Mouse (Mus musculus) embryonic facial prominence, embryonic 11.5 days (tissue): ENCODE measurements at regions not wholly inside any gene's neighbourhood (a gene's known extent, or its start where the extent isn't known, plus 50 kb on each side); places are given as distances from the start of the nearest gene placed in this dataset.

Experiments used
- ATAC-seq: fragments of 200-750 bp; cut with Nextera tagmentation; replicated peaks from 2 replicates; pipeline ENCODE4 v1.8.0; 2017; ENCODE audit warnings: low read depth; ENCODE audit not compliant: insufficient number of reproducible peaks, low FRiP score, low TSS enrichment
- DNase-seq: peaks from one replicate; pipeline ENCODE4 v3.0.0-alpha.2; 2015; ENCODE audit warnings: low spot score
- H3K27ac ChIP-seq: fragments of 300-500 bp; sonication (generic); replicated peaks from 2 replicates; pipeline ENCODE4 v1.5.1; 2014; ENCODE audit warnings: mild to moderate bottlenecking, low read depth, low read length, control low read depth
- H3K27me3 ChIP-seq: fragments of 300-500 bp; sonication (generic); 2 replicates; pipeline ENCODE4 v1.6.1; 2014; ENCODE audit warnings: mild to moderate bottlenecking, low read length, moderate library complexity, mixed read lengths; ENCODE audit not compliant: control insufficient read depth, insufficient read depth
- H3K36me3 ChIP-seq: fragments of 300-500 bp; sonication (generic); replicated peaks from 2 replicates; pipeline ENCODE4 v1.6.1; 2014; ENCODE audit warnings: low read depth, mild to moderate bottlenecking, low read length, moderate library complexity, mixed read lengths; ENCODE audit not compliant: control insufficient read depth, insufficient read depth
- H3K4me1 ChIP-seq: fragments of 300-500 bp; sonication (generic); 2 replicates; pipeline ENCODE4 v1.6.1; 2014; ENCODE audit warnings: low read length, mixed read lengths; ENCODE audit not compliant: control insufficient read depth, insufficient read depth
- H3K4me2 ChIP-seq: fragments of 300-500 bp; sonication (generic); 2 replicates; pipeline ENCODE4 v1.6.1; 2014; ENCODE audit warnings: low read depth, mild to moderate bottlenecking, control low read depth, low read length, moderate library complexity
- H3K4me3 ChIP-seq: fragments of 300-500 bp; sonication (generic); 2 replicates; pipeline ENCODE4 v1.5.1; 2014; ENCODE audit warnings: low read depth, low read length, control low read depth
- H3K9ac ChIP-seq: fragments of 300-500 bp; sonication (generic); replicated peaks from 2 replicates; pipeline ENCODE4 v1.6.1; 2014; ENCODE audit warnings: mild to moderate bottlenecking, control low read depth, low read length
- H3K9me3 ChIP-seq: fragments of 300-500 bp; sonication (generic); replicated peaks from 2 replicates; pipeline ENCODE4 v1.6.1; 2016; ENCODE audit warnings: mild to moderate bottlenecking, low read length, inconsistent platforms, mixed read lengths; ENCODE audit not compliant: control insufficient read depth
- WGBS: fragments of 180-500 bp; shearing (Covaris S2); extraction: QIAGEN DNeasy Blood & Tissue Kit; methylation state at CpG from one replicate; pipeline ENCODE4 v1.1.7; 2014; 5-methylcytosine and 5-hydroxymethylcytosine counted together

DNA sequence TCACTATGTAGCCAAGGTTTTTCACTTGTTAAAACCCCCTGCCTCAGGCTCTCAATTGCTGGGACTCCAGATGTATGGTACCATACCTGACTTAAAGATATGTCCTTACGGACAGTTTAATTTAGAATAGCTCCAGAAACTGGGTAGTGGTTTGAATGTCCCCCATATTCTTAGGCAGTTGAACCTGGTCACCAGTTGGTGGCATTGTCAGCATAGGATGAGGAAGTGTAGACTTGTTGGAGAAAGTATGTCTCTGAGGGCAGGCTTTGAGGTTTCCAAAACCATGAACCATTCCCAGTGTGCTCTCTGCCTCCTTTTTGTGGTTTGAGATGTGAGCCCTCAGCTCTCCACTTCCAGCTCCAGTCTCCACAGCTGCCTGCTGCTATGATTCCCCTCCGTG lies 94.4 kb downstream of the Kctd15 start:
- H3K36me3 ChIP-seq, result no peaks in the 10 kb centered on the region
- H3K4me2 ChIP-seq, result no peak overlapping the region
- no peaks in the 10 kb centered on the region for H3K9me3 ChIP-seq
- H3K4me3 ChIP-seq, result no peak overlapping the region
- no peak for DNase-seq
- no peak for ATAC-seq
- H3K27me3 ChIP-seq, result no peaks in the 10 kb centered on the region
- H3K27ac ChIP-seq, result no peak overlapping the region
- no peaks in the 10 kb centered on the region for H3K4me1 ChIP-seq
- 76% methylated on average over 2 of the region's 2 CpGs for WGBS
- no peak overlapping the region for H3K9ac ChIP-seq

GRCm38 (mm10) chr7:34558615-34559343 lies 97.8 kb downstream of the Kctd15 start:
- H3K4me2 ChIP-seq, result no peak overlapping the region
- 80% methylated on average over 8 of the region's 8 CpGs for WGBS
- H3K9ac ChIP-seq, result no peak overlapping the region
- no peaks in the 10 kb centered on the region for H3K9me3 ChIP-seq
- H3K4me1 ChIP-seq, result no peaks in the 10 kb centered on the region
- no peak overlapping the region for H3K4me3 ChIP-seq
- no peak for ATAC-seq
- H3K27me3 ChIP-seq, result no peaks in the 10 kb centered on the region
- no peak overlapping the region for H3K27ac ChIP-seq
- no peak for DNase-seq
- H3K36me3 ChIP-seq, result no peaks in the 10 kb centered on the region

DNA sequence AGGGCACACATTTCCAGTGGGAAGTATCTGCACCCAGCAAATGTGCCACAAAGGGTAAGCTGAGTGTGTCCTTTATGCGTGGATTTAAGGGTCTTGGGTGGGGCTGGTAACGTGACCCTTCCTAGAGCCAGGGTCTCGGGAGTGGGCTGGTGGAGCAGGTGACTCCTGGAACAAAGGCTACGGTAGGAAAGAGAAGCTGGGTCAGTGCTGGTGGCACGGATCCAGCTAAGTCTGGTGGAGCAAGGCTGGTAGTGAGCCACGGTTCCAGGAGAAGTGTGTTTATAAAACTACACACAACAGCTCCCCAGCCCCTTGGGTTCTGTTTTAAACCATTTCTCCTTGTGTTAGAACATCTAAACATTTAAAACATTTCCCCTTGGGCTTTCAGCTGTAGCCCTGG lies 101.3 kb downstream of the Kctd15 start:
- no peaks in the 10 kb centered on the region for H3K4me1 ChIP-seq
- 65% methylated on average over 6 of the region's 6 CpGs for WGBS

DNA sequence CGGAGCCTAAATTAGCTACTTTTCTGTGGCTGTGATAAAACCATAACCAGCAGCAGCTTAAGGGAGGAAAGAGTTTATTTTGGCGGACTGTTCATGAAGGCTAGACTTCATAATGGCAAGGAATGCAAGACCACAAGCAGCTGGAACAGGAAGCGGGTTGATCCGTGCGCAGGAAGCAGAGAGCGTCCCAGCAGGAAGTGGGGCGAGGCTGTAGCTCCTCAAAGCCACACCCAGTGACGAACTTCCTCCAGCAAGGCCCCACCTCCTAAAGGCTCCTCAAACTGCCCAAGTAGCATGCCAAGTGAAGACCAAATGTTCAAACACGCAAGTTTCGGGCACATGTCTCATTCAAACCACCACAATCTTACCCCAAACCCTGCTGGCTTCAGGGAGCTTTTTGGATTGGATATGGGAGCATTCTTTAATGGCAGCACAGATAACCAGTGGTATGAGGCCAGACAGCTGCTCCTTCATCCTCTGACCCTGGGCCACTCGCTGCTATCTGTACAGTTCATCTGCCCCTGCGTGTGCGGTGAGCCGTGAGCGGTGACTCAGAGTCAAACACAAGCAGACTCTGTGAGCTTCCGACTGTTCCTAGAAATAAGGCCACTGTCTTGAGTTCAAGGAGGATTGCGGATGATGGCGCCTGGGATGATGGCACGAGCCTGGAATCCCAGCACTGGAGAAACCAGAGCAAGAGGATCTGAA lies 109.8 kb downstream of the Kctd15 start:
- WGBS, result 89% methylated on average over 19 of the region's 19 CpGs
- DNase-seq, result no peak
- Histone ChIP-seq H3K4me2 (no peak overlapping the region), H3K27me3 (no peaks in the 10 kb centered on the region), H3K9me3 (no peaks in the 10 kb centered on the region), H3K4me3 (no peak overlapping the region), H3K27ac (no peak overlapping the region), H3K4me1 (no peaks in the 10 kb centered on the region), H3K36me3 (no peaks in the 10 kb centered on the region), H3K9ac (no peak overlapping the region)
- no peak for ATAC-seq

More for the DNA sequence above, 101.3 kb downstream of the Kctd15 start:
- no peak overlapping the region for H3K4me2 ChIP-seq
- H3K9ac ChIP-seq, result no peak overlapping the region
- H3K4me3 ChIP-seq, result no peak overlapping the region
- H3K27ac ChIP-seq, result no peak overlapping the region
- H3K36me3 ChIP-seq, result no peaks in the 10 kb centered on the region
- no peaks in the 10 kb centered on the region for H3K9me3 ChIP-seq
- ATAC-seq (no peak), DNase-seq (no peak)
- no peaks in the 10 kb centered on the region for H3K27me3 ChIP-seq

DNA sequence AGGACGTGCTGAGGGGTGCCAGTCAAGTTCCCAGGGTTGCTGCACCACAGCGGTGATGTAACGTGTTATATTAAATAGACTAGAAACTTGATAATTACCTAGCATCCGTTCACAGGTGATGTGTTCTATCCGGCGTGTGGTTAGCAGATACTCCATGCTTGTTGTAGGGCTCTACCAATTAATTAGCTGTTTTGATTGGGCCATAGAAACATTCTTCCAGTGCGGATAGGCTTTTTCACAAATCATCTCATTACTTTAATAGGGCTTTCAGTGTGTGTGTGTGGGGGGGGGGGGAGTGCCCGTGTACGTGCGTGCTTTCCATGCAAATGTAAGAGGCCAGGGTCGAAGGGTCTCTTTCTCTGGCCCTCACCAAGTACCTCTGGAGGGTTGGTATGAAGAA lies 110.6 kb downstream of the Kctd15 start:
- WGBS, result 90% methylated on average over 11 of the region's 11 CpGs
- H3K4me2 ChIP-seq, result no peak overlapping the region
- ATAC-seq, result no peak
- H3K27me3 ChIP-seq, result no peaks in the 10 kb centered on the region
- no peaks in the 10 kb centered on the region for H3K9me3 ChIP-seq
- H3K4me1 ChIP-seq, result no peaks in the 10 kb centered on the region
- no peak overlapping the region for H3K27ac ChIP-seq
- H3K9ac ChIP-seq, result no peak overlapping the region
- no peak for DNase-seq
- no peaks in the 10 kb centered on the region for H3K36me3 ChIP-seq
- no peak overlapping the region for H3K4me3 ChIP-seq

DNA sequence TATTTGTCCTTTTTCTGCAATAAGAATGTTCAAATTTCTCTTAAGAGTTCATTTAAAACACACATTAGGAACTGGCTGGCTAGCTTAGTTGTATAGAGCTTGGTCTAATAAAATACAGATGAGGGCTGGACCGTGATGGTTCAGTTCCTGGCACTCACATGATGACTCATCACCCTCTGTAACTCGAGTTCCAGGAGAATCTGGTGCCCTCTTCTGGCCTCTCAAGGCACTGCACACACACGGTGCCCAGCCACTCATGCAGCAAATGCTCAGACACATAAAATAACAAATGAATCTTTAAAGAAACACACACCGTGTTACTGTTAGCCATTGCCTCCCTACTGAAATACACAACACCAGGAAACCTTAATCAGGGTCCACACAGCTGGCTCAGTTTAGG lies 114.6 kb downstream of the Kctd15 start:
- no peak for ATAC-seq
- Histone ChIP-seq H3K9ac (no peak overlapping the region), H3K9me3 (no peaks in the 10 kb centered on the region), H3K4me1 (no peaks in the 10 kb centered on the region), H3K27ac (no peak overlapping the region), H3K4me3 (no peak overlapping the region), H3K36me3 (no peaks in the 10 kb centered on the region), H3K27me3 (no peaks in the 10 kb centered on the region), H3K4me2 (no peak overlapping the region)
- whole genome bisulfite sequencing, result 80% methylated on average over 4 of the region's 4 CpGs
- peak; percentile 13 for DNase-seq

- ATAC-seq (no peak), DNase-seq (no peak)
- no peak overlapping the region for H3K4me2 ChIP-seq
- no peak overlapping the region for H3K9ac ChIP-seq
- no peak overlapping the region for H3K27ac ChIP-seq
- H3K36me3 ChIP-seq, result no peaks in the 10 kb centered on the region
- no peak overlapping the region for H3K4me3 ChIP-seq
- WGBS, result 72% methylated on average over 4 of the region's 4 CpGs
- no peaks in the 10 kb centered on the region for H3K27me3 ChIP-seq
- no peaks in the 10 kb centered on the region for H3K4me1 ChIP-seq
- H3K9me3 ChIP-seq, result no peaks in the 10 kb centered on the region
These were observed 115.5 kb downstream of the Kctd15 start for GRCm38 (mm10) chr7:34541000-34541399.

DNA sequence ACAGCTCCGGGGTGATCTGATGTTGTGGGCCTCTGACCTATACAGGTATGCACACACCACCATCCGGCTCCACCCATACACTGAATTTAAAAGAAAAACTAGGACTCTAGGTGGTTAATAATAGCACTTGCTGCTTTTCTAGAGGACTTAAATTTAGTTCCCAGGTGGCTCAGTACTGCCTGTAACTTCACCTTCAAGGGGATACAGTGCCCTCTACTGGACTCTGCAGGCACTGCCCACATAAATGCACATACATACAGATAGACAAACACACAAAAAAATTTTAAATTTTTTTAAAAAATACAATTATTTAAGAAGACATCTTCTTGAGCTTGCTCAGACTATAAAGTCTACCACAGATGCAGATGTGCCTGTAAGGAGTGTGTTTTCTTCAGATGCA lies 116.7 kb downstream of the Kctd15 start:
- no peak overlapping the region for H3K4me2 ChIP-seq
- no peaks in the 10 kb centered on the region for H3K36me3 ChIP-seq
- H3K9me3 ChIP-seq, result no peaks in the 10 kb centered on the region
- no peaks in the 10 kb centered on the region for H3K27me3 ChIP-seq
- no peak overlapping the region for H3K4me3 ChIP-seq
- H3K4me1 ChIP-seq, result no peaks in the 10 kb centered on the region
- DNase-seq (no peak), ATAC-seq (no peak)
- 92% methylated on average over 2 of the region's 2 CpGs for WGBS
- H3K9ac ChIP-seq, result no peak overlapping the region
- no peak overlapping the region for H3K27ac ChIP-seq
